Mouse (Mus musculus) midbrain, embryonic 12.5 days (tissue): ENCODE results near the gene Tcf7l2. TPM values are rescaled to one million over a fixed set of nuclear protein-coding genes. Genes with fewer than 3 reads are reported as not detected.

ENCODE experiments used
- ATAC-seq: fragments of 200-750 bp; cut with Nextera tagmentation; 2 replicates; pipeline ENCODE4 v1.8.0; 2017; ENCODE audit warnings: low read depth, moderate TSS enrichment, moderate library complexity; ENCODE audit not compliant: low FRiP score
- H3K27ac ChIP-seq: fragments of 300-500 bp; sonication (generic); replicated peaks from 2 replicates; pipeline ENCODE4 v1.5.1; 2016; ENCODE audit warnings: mild to moderate bottlenecking
- H3K27me3 ChIP-seq: fragments of 300-500 bp; sonication (generic); 2 replicates; pipeline ENCODE4 v1.6.1; 2016; ENCODE audit warnings: mild to moderate bottlenecking
- H3K36me3 ChIP-seq: fragments of 300-500 bp; sonication (generic); 2 replicates; pipeline ENCODE4 v1.6.1; 2016
- H3K4me1 ChIP-seq: fragments of 300-500 bp; sonication (generic); 2 replicates; pipeline ENCODE4 v1.6.1; 2016
- H3K4me2 ChIP-seq: fragments of 300-500 bp; sonication (generic); replicated peaks from 2 replicates; pipeline ENCODE4 v1.6.1; 2016; ENCODE audit warnings: mild to moderate bottlenecking, moderate library complexity
- H3K4me3 ChIP-seq: fragments of 300-500 bp; sonication (generic); 2 replicates; pipeline ENCODE4 v1.5.1; 2016; ENCODE audit warnings: mild to moderate bottlenecking
- H3K9ac ChIP-seq: fragments of 300-500 bp; sonication (generic); replicated peaks from 2 replicates; pipeline ENCODE4 v1.6.1; 2016; ENCODE audit warnings: mild to moderate bottlenecking, moderate library complexity
- H3K9me3 ChIP-seq: fragments of 300-500 bp; sonication (generic); 2 replicates; pipeline ENCODE4 v1.6.1; 2016; ENCODE audit warnings: mild to moderate bottlenecking
- WGBS: fragments of 180-500 bp; shearing (Covaris S2); methylation state at CpG from one replicate; pipeline ENCODE4 v1.1.7; 2016; 5-methylcytosine and 5-hydroxymethylcytosine counted together
- polyA plus RNA-seq: library from polyadenylated mRNA; unstranded; fragments of >200 nt; fragmentation: Nextera tagmentation; extraction: Ambion mirVana; gene quantifications from 2 replicates; pipeline ENCODE4 v1.2.1, GENCODE M21; 2016

The Tcf7l2 gene
- polyA plus RNA-seq, 1 experiment from 2014 or later = 343 TPM

DNA sequence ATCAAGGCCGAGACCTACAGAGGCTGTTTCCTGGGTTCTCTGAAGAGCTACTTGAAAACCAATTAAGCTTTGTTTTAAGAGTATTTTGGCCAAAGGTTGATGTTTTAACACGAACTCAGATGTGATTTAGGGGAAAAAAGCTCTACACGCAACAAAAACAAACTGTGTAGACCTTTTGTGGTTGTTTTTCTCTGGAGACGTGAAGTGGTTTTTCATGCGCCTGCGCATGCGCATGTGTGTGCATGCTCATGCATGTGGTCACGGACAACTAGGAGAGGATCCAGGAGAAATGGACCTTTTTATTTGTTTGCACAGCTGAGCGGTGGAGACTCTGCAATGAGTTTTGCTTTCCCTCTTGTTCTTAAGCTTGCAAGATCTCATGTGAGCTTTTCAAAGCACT, 17.4 kb downstream of the Tcf7l2 start:
- H3K36me3 ChIP-seq = peaks cover 18% of the 10 kb centered on the region
- ATAC-seq = no peak

GRCm38 (mm10) chr19:55761086-55761485, 19.5 kb downstream of the Tcf7l2 start:
- H3K27me3 ChIP-seq = no peaks in the 10 kb centered on the region
- peaks cover 18% of the 10 kb centered on the region for H3K36me3 ChIP-seq
- no peak overlapping the region for H3K27ac ChIP-seq
- no peak overlapping the region for H3K4me3 ChIP-seq
- peaks cover 15% of the 10 kb centered on the region for H3K4me1 ChIP-seq
- no peak for ATAC-seq
- 53% methylated on average over 5 of the region's 5 CpGs for WGBS
- no peaks in the 10 kb centered on the region for H3K9me3 ChIP-seq
- H3K4me2 ChIP-seq = no peak overlapping the region
- no peak overlapping the region for H3K9ac ChIP-seq

More for the DNA sequence above, 17.4 kb downstream of the Tcf7l2 start:
- Histone ChIP-seq H3K9ac (no peak overlapping the region), H3K4me2 (no peak overlapping the region), H3K9me3 (no peaks in the 10 kb centered on the region), H3K4me1 (peaks cover 25% of the 10 kb centered on the region), H3K4me3 (no peak overlapping the region), H3K27me3 (no peaks in the 10 kb centered on the region), H3K27ac (no peak overlapping the region)
- WGBS = 91% methylated on average over 9 of the region's 9 CpGs

GRCm38 (mm10) chr19:55762187-55762586, 20.6 kb downstream of the Tcf7l2 start:
- H3K4me3 ChIP-seq = no peak overlapping the region
- no peak overlapping the region for H3K9ac ChIP-seq
- no peaks in the 10 kb centered on the region for H3K27me3 ChIP-seq
- H3K4me2 ChIP-seq = no peak overlapping the region
- peaks cover 4% of the 10 kb centered on the region; the same call in 1 of the 2 replicates for H3K4me1 ChIP-seq
- no peaks in the 10 kb centered on the region for H3K9me3 ChIP-seq
- 96% methylated on average over 3 of the region's 3 CpGs for WGBS
- H3K27ac ChIP-seq = no peak overlapping the region
- H3K36me3 ChIP-seq = peaks cover 12% of the 10 kb centered on the region
- no peak for ATAC-seq

DNA sequence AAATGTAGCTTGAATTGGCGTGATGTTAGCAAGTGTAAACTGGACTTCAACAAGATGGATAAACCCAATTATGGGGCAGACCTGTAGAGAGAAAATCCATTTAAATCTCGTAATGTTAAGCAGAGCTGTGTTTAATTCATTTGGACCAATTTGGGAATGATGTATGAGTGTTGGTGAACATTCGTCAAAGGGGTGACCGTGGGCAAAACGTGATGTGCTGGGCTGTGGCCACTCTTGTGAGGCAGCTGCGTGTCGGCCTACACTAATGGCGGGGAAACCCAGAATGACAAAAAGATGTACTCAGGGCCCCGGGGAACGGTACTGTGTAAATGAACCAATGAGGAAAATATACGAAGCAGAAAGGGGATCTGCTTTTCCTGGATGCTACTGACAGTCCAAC, 24.2 kb downstream of the Tcf7l2 start:
- H3K27me3 ChIP-seq = no peaks in the 10 kb centered on the region
- H3K4me3 ChIP-seq = no peak overlapping the region
- H3K9ac ChIP-seq = no peak overlapping the region
- WGBS = 88% methylated on average over 11 of the region's 11 CpGs
- H3K36me3 ChIP-seq = peaks cover 12% of the 10 kb centered on the region
- no peak overlapping the region for H3K4me2 ChIP-seq
- ATAC-seq = no peak
- H3K9me3 ChIP-seq = no peaks in the 10 kb centered on the region
- no peak overlapping the region for H3K27ac ChIP-seq
- H3K4me1 ChIP-seq = peaks cover 5% of the 10 kb centered on the region; the same call in 1 of the 2 replicates

DNA sequence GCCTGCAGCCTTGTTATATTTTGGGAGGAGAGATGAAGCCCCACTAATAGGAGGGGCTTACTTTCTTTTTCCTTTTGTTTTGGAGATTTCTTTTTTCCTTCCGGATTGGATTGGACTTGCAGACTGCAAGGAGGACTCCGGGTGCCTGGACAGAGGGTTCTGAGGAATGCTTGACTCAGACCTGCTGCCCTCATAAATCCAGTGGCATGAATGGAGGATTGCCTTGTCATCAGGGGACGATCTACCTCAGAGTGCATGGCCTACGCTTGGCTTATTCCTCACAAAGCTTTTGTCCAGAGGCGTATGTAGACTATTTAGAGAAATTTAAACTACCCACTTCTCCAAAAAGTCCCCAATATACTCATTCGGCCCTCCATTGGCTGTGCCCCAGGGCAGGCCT, 25.5 kb downstream of the Tcf7l2 start:
- Histone ChIP-seq H3K4me3 (no peak overlapping the region), H3K27me3 (no peaks in the 10 kb centered on the region), H3K9me3 (no peaks in the 10 kb centered on the region), H3K27ac (no peak overlapping the region), H3K9ac (no peak overlapping the region), H3K36me3 (peaks cover 15% of the 10 kb centered on the region), H3K4me2 (no peak overlapping the region), H3K4me1 (peaks cover 17% of the 10 kb centered on the region)
- WGBS = 71% methylated on average over 6 of the region's 6 CpGs
- no peak for ATAC-seq

GRCm38 (mm10) chr19:55767579-55767978, 26.0 kb downstream of the Tcf7l2 start:
- no peak for ATAC-seq
- WGBS = 75% methylated on average over 2 of the region's 2 CpGs

DNA sequence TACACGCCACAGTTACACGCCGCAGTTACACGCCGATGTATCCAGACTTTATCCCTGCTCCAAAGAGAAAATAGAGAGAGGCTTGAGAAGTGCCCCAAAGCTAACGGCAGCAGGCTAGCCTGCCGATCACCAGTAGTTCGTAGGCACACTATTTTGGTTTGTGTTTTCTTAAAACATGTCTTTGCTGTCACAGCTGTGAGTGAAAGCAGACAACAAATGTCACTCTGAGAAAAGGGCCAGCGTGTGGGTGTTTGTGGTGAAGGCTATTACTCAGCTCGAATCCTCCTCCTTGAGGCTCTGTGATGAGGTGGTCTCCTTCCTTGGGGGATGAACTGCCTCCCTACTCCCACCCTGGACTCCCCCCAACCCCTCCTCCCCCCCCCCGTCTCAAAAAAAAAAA, 26.6 kb downstream of the Tcf7l2 start:
- no peak overlapping the region for H3K4me3 ChIP-seq
- 72% methylated on average over 11 of the region's 11 CpGs for WGBS
- H3K4me1 ChIP-seq = peaks cover 26% of the 10 kb centered on the region
- no peaks in the 10 kb centered on the region for H3K9me3 ChIP-seq
- no peak overlapping the region for H3K9ac ChIP-seq
- H3K27ac ChIP-seq = no peak overlapping the region
- peaks cover 8% of the 10 kb centered on the region; the same call in 1 of the 2 replicates for H3K36me3 ChIP-seq
- no peak overlapping the region for H3K4me2 ChIP-seq
- ATAC-seq = no peak
- H3K27me3 ChIP-seq = no peaks in the 10 kb centered on the region

More at GRCm38 (mm10) chr19:55767579-55767978, 26.0 kb downstream of the Tcf7l2 start:
- H3K36me3 ChIP-seq = peaks cover 11% of the 10 kb centered on the region
- H3K4me3 ChIP-seq = no peak overlapping the region
- no peaks in the 10 kb centered on the region for H3K27me3 ChIP-seq
- no peak overlapping the region for H3K27ac ChIP-seq
- H3K4me2 ChIP-seq = no peak overlapping the region
- H3K9ac ChIP-seq = no peak overlapping the region
- H3K9me3 ChIP-seq = no peaks in the 10 kb centered on the region
- H3K4me1 ChIP-seq = peaks cover 20% of the 10 kb centered on the region

GRCm38 (mm10) chr19:55768889-55769288, 27.3 kb downstream of the Tcf7l2 start:
- peaks cover 31% of the 10 kb centered on the region for H3K4me1 ChIP-seq
- no peak for ATAC-seq
- no peaks in the 10 kb centered on the region for H3K9me3 ChIP-seq
- no peak overlapping the region for H3K4me3 ChIP-seq
- no peaks in the 10 kb centered on the region for H3K27me3 ChIP-seq
- H3K27ac ChIP-seq = no peak overlapping the region
- H3K9ac ChIP-seq = no peak overlapping the region
- no peak overlapping the region for H3K4me2 ChIP-seq
- peaks cover 8% of the 10 kb centered on the region; the same call in 1 of the 2 replicates for H3K36me3 ChIP-seq
- WGBS = 73% methylated on average over 11 of the region's 11 CpGs

GRCm38 (mm10) chr19:55774334-55774733, 32.7 kb downstream of the Tcf7l2 start:
- no peak for ATAC-seq
- Histone ChIP-seq H3K9me3 (no peaks in the 10 kb centered on the region), H3K36me3 (0 out of 2 replicates have a peak, but pooled peaks cover 4% of the 10 kb centered on the region), H3K9ac (no peak overlapping the region), H3K27ac (no peak overlapping the region), H3K4me1 (peaks cover 58% of the 10 kb centered on the region), H3K4me2 (no peak overlapping the region), H3K27me3 (no peaks in the 10 kb centered on the region), H3K4me3 (no peak overlapping the region)
- WGBS = 63% methylated on average over 4 of the region's 4 CpGs

- Histone ChIP-seq H3K27me3 (no peaks in the 10 kb centered on the region), H3K4me1 (peaks cover 63% of the 10 kb centered on the region), H3K9me3 (no peaks in the 10 kb centered on the region), H3K4me2 (no peak overlapping the region), H3K36me3 (0 out of 2 replicates have a peak, but pooled peaks cover 4% of the 10 kb centered on the region), H3K4me3 (no peak overlapping the region), H3K27ac (no peak overlapping the region), H3K9ac (no peak overlapping the region)
- 78% methylated on average over 7 of the region's 7 CpGs for WGBS
- no peak for ATAC-seq
These were observed 33.2 kb downstream of the Tcf7l2 start for GRCm38 (mm10) chr19:55774824-55775223.

- Histone ChIP-seq H3K4me3 (no peak overlapping the region), H3K9me3 (no peaks in the 10 kb centered on the region), H3K4me2 (no peak overlapping the region), H3K9ac (no peak overlapping the region), H3K4me1 (peaks cover 48% of the 10 kb centered on the region), H3K27ac (no peak overlapping the region), H3K36me3 (peaks cover 4% of the 10 kb centered on the region; the same call in 1 of the 2 replicates), H3K27me3 (no peaks in the 10 kb centered on the region)
- no peak for ATAC-seq
- WGBS = 85% methylated on average over 10 of the region's 10 CpGs
These were observed 38.3 kb downstream of the Tcf7l2 start for GRCm38 (mm10) chr19:55779871-55780270.

- Histone ChIP-seq H3K4me1 (peaks cover 46% of the 10 kb centered on the region), H3K9me3 (no peaks in the 10 kb centered on the region)
- 80% methylated on average over 10 of the region's 10 CpGs for WGBS
These were observed 39.5 kb downstream of the Tcf7l2 start for GRCm38 (mm10) chr19:55781087-55781486.

GRCm38 (mm10) chr19:55781681-55782080, 40.1 kb downstream of the Tcf7l2 start:
- 67% methylated on average over 8 of the region's 8 CpGs for WGBS

More at GRCm38 (mm10) chr19:55781087-55781486, 39.5 kb downstream of the Tcf7l2 start:
- no peaks in the 10 kb centered on the region for H3K27me3 ChIP-seq
- H3K9ac ChIP-seq = no peak overlapping the region
- no peak overlapping the region for H3K4me3 ChIP-seq
- no peak overlapping the region for H3K27ac ChIP-seq
- peaks cover 4% of the 10 kb centered on the region; the same call in 1 of the 2 replicates for H3K36me3 ChIP-seq
- ATAC-seq = no peak
- no peak overlapping the region for H3K4me2 ChIP-seq

More at GRCm38 (mm10) chr19:55781681-55782080, 40.1 kb downstream of the Tcf7l2 start:
- H3K9me3 ChIP-seq = no peaks in the 10 kb centered on the region
- H3K36me3 ChIP-seq = peaks cover 4% of the 10 kb centered on the region; the same call in 1 of the 2 replicates
- no peak for ATAC-seq
- no peaks in the 10 kb centered on the region for H3K27me3 ChIP-seq
- H3K4me1 ChIP-seq = peaks cover 46% of the 10 kb centered on the region
- no peak overlapping the region for H3K4me2 ChIP-seq
- H3K9ac ChIP-seq = no peak overlapping the region
- no peak overlapping the region for H3K4me3 ChIP-seq
- H3K27ac ChIP-seq = no peak overlapping the region
